Mouse (Mus musculus) embryonic facial prominence, embryonic 10.5 days (tissue): ENCODE data around the gene Rbm47. TPM values are rescaled to one million over a fixed set of nuclear protein-coding genes. Genes with fewer than 3 reads are reported as not detected.

Experiments
- DNase-seq: peaks from one replicate; pipeline ENCODE4 v3.0.0-alpha.2; 2017; ENCODE audit warnings: low spot score
- H3K27ac ChIP-seq: fragments of 300-500 bp; sonication (generic); replicated peaks from 2 replicates; pipeline ENCODE4 v1.5.1; 2016; ENCODE audit warnings: mild to moderate bottlenecking
- H3K27me3 ChIP-seq: fragments of 300-500 bp; sonication (generic); replicated peaks from 2 replicates; pipeline ENCODE4 v1.6.1; 2016; ENCODE audit warnings: low read depth, mild to moderate bottlenecking; ENCODE audit not compliant: poor library complexity, severe bottlenecking
- H3K36me3 ChIP-seq: fragments of 300-500 bp; sonication (generic); replicated peaks from 2 replicates; pipeline ENCODE4 v1.6.1; 2016; ENCODE audit warnings: mild to moderate bottlenecking, moderate library complexity
- H3K4me1 ChIP-seq: fragments of 300-500 bp; sonication (generic); 2 replicates; pipeline ENCODE4 v1.6.1; 2016
- H3K4me3 ChIP-seq: fragments of 300-500 bp; sonication (generic); 2 replicates; pipeline ENCODE4 v1.5.1; 2016; ENCODE audit warnings: mild to moderate bottlenecking, moderate library complexity
- H3K9me3 ChIP-seq: fragments of 300-500 bp; sonication (generic); 2 replicates; pipeline ENCODE4 v1.6.1; 2016; ENCODE audit warnings: mild to moderate bottlenecking
- WGBS: fragments of 180-500 bp; shearing (Covaris S2); methylation state at CpG from one replicate; pipeline ENCODE4 v1.1.7; 2016; 5-methylcytosine and 5-hydroxymethylcytosine counted together
- polyA plus RNA-seq: library from polyadenylated mRNA; unstranded; fragments of >200 nt; fragmentation: Nextera tagmentation; extraction: Ambion mirVana; gene quantifications from 2 replicates; pipeline ENCODE4 v1.2.1, GENCODE M21; 2016

The Rbm47 gene
- polyA plus RNA-seq, 1 experiment from 2014 or later: 4.4 TPM

DNA sequence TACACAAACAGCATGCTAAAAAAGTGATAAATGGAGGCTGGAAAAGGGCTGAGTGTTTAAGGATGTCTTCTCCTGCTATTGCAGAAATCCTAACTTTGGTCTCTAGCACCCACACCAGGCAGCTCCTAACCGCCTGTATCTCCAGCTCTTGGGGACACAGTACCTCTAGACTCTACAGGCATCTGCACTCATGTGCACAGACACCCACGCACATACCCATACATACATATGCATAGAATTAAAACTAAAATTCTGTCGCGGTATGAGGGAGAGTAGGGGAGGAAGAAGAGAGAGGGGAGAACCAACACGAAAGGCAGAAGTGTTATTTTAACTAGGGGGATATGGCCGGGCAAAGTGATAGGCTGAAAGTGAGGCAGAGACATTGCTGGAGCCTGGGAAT, 33.7 kb downstream of the Rbm47 start:
- Histone ChIP-seq H3K27ac (no peak overlapping the region), H3K4me1 (peaks cover 10% of the 10 kb centered on the region; the same call in 1 of the 2 replicates), H3K27me3 (peaks cover 8% of the 10 kb centered on the region), H3K4me3 (no peak overlapping the region), H3K36me3 (no peaks in the 10 kb centered on the region), H3K9me3 (no peaks in the 10 kb centered on the region)
- WGBS: 71% methylated on average over 6 of the region's 6 CpGs
- DNase-seq: no peak

DNA sequence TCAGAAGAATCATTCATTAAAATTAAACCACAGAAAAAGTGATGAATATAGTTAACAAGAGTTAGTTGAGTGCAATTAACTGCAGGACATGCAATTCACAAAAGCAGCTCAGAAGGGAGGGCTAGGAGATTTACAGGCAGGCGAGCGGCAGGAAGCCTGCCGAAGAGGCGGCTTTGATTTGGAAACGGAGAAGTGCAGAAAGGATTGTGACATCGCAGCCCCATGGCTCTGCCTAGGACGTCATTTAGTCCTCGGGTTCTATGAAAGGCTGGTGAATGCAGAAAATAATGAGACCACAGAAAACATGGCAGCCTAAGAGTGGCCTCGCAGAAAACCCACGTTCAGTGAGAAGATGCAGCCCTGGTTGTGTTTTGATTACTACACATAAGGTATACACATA, 34.3 kb downstream of the Rbm47 start:
- no peaks in the 10 kb centered on the region for H3K36me3 ChIP-seq
- no peak for DNase-seq
- H3K4me1 ChIP-seq: peaks cover 10% of the 10 kb centered on the region; the same call in 1 of the 2 replicates
- H3K27me3 ChIP-seq: peaks cover 8% of the 10 kb centered on the region
- no peak overlapping the region for H3K27ac ChIP-seq
- 26% methylated on average over 10 of the region's 10 CpGs for WGBS
- H3K4me3 ChIP-seq: no peak overlapping the region
- no peaks in the 10 kb centered on the region for H3K9me3 ChIP-seq

DNA sequence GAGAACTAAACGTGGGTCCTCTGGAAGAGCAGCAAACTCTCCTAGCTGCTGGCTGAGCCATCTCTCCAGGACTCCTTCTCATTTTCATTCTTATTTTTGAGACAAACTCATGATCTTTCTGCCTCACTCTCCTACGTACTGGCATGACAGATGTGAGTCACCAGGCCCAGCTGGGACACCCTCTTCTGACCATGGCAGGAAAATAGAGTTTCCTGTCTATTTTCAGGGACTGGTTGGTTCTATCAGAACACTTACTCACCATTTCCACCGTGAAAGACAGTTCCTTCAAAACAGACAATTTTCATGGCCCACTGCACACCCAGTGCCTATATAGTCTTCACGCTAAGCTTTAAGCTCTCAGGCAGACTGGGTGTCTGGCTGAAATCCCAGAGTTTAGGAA, 35.7 kb downstream of the Rbm47 start:
- H3K9me3 ChIP-seq: no peaks in the 10 kb centered on the region
- H3K4me3 ChIP-seq: no peak overlapping the region
- DNase-seq: no peak
- 72% methylated on average over 4 of the region's 4 CpGs for WGBS
- no peaks in the 10 kb centered on the region for H3K36me3 ChIP-seq
- H3K27me3 ChIP-seq: peaks cover 8% of the 10 kb centered on the region
- peaks cover 10% of the 10 kb centered on the region; the same call in 1 of the 2 replicates for H3K4me1 ChIP-seq
- H3K27ac ChIP-seq: no peak overlapping the region

DNA sequence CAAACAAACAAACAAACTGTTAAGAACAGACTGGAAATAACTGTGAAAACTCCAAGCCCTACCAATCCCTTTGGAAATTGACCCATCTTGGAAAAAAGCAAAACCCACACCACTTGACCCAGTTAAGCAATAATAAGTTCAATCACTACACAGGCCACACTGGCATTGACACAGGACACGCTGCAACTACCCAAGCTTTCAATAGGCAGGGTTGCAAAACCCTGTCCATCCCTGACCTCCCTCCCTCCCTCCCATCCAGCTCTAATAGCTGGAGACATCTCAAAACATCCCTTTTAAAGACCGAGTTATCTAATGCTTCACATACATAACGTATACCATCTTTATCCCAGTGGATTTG, 37.1 kb downstream of the Rbm47 start:
- Histone ChIP-seq H3K4me1 (peaks cover 10% of the 10 kb centered on the region; the same call in 1 of the 2 replicates), H3K27me3 (peaks cover 8% of the 10 kb centered on the region), H3K36me3 (no peaks in the 10 kb centered on the region), H3K4me3 (no peak overlapping the region), H3K27ac (no peak overlapping the region), H3K9me3 (no peaks in the 10 kb centered on the region)
- DNase-seq: no peak
- 80% methylated on average over 3 of the region's 3 CpGs for WGBS

DNA sequence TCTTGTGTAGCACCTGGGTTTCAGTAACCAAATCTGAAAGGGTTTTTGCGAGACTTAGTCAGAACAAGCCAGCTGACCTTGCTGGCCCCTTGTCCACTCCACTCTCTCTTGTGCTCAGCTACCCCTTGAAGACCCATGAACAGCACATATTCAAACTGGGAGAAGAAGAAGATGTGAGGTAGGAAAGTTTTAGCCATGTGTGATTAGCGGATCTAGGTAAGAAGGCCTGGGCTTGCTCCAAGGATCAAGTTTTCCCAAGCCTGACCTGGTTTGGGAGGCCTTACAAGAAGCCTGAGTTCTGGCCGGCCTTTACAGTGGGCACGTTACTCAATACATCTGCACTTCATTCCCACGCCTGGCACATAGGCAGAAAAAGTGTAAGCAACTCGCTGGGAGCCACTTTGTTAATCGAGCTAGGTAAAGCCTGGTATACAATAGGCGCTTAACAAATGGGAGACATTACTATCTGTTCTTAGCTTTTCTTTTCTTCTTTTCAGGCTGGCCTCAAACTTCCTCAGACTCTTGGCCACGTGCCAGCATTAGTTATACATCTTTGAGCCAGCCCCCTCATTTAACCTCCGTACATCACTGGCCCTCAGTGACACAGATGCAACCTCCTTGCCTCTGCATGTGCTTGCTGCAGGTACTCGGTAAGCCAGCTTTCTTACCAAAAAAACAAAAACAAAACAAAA, 37.6 kb downstream of the Rbm47 start:
- 89% methylated on average over 11 of the region's 11 CpGs for WGBS
- no peak overlapping the region for H3K4me3 ChIP-seq
- H3K4me1 ChIP-seq: peaks cover 10% of the 10 kb centered on the region; the same call in 1 of the 2 replicates
- no peak overlapping the region for H3K27ac ChIP-seq
- peaks cover 8% of the 10 kb centered on the region for H3K27me3 ChIP-seq
- H3K36me3 ChIP-seq: no peaks in the 10 kb centered on the region
- DNase-seq: no peak
- H3K9me3 ChIP-seq: no peaks in the 10 kb centered on the region; the same call in 1 of the 2 replicates

DNA sequence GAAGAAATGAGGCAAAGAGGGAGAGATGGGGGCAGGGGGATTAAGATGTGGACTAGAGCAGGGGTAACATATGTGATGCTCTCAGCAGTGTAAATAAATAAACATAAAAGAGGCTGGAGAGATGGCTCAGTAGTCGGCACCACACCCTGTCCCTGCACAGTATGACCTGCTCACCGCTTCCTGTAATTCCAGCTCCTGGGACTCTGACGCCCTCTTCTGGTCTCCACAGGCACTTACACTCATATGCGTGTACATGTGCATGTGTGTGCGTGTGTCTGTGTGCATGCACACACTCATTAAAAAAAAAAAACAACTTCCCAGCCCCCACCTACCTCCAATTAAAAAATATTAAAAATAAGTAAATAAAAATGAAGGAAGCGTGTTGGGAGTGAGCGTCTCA, 38.3 kb downstream of the Rbm47 start:
- Histone ChIP-seq H3K9me3 (no peaks in the 10 kb centered on the region; the same call in 1 of the 2 replicates), H3K36me3 (no peaks in the 10 kb centered on the region), H3K27me3 (peaks cover 7% of the 10 kb centered on the region), H3K4me1 (peaks cover 6% of the 10 kb centered on the region; the same call in 1 of the 2 replicates), H3K4me3 (no peak overlapping the region), H3K27ac (no peak overlapping the region)
- 92% methylated on average over 7 of the region's 7 CpGs for WGBS
- DNase-seq: no peak

DNA sequence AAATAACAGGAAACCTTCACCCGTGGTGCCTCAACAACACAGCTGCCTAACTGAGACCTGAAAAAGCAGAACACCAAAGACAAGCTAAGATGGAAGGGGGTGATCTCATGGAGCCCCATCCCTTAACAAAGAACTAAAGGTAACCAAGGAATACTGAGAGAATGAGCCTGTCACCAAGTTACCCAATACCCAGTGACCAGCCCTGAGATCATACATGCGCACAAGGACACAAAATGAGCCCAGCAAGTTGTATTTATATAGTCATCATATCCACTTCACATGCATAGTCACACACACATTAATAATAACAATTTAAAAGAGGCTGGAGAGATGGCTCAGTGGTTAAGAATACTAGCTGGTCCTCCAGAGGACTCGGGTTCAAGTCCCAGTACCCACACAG, 44.0 kb downstream of the Rbm47 start:
- Histone ChIP-seq H3K4me1 (no peaks in the 10 kb centered on the region), H3K4me3 (no peak overlapping the region), H3K9me3 (no peaks in the 10 kb centered on the region; the same call in 1 of the 2 replicates), H3K27me3 (no peaks in the 10 kb centered on the region), H3K36me3 (no peaks in the 10 kb centered on the region), H3K27ac (no peak overlapping the region)
- WGBS: 89% methylated on average over 3 of the region's 3 CpGs
- no peak for DNase-seq

DNA sequence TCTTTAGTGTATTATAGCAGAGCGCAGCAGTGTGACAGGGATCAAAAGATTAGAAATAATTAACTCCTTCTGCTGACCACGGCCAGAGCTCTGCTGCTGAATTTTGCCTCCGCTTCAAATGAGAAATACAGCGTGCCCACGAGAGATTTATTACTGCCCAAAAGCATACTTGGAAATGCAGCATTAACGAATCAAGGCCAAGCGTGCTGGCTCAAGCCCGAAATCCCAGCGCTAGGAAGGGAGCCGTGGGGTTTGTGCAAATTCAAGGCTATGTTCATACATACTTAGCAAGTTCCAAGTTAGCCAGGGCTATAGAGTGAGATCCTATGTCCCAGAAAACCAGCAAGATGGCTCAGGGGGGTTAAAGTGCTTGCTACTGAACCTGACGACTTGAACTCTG, 47.5 kb downstream of the Rbm47 start:
- Histone ChIP-seq H3K36me3 (no peaks in the 10 kb centered on the region), H3K4me3 (no peak overlapping the region)
- 81% methylated on average over 11 of the region's 11 CpGs for WGBS

DNA sequence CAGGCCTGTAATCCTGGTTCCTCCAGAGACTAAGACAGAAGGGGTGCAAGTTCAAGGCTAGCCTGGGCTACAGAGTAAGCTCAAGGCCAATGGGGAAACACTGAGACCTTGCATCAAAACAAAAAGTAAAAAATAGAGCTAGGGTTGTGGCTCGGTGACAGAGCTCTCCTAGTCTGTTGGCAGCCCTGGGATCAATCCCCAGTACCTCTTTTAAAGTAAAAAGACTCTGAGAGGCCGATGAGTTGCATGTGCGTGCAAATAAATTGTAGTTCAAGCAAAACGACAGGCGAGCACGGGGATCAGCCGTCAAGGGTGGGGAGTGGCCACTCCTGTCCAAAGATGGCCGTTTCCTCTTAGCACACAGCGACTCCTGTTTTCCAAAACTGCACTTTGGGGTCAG, 48.0 kb downstream of the Rbm47 start:
- Histone ChIP-seq H3K36me3 (no peaks in the 10 kb centered on the region), H3K27me3 (no peaks in the 10 kb centered on the region), H3K4me1 (peaks cover 9% of the 10 kb centered on the region), H3K27ac (no peak overlapping the region), H3K9me3 (no peaks in the 10 kb centered on the region), H3K4me3 (no peak overlapping the region)
- no peak for DNase-seq
- WGBS: 81% methylated on average over 9 of the region's 9 CpGs

More for the DNA sequence above, 47.5 kb downstream of the Rbm47 start:
- H3K27ac ChIP-seq: no peak overlapping the region
- H3K4me1 ChIP-seq: peaks cover 9% of the 10 kb centered on the region
- H3K27me3 ChIP-seq: no peaks in the 10 kb centered on the region
- DNase-seq: no peak
- H3K9me3 ChIP-seq: no peaks in the 10 kb centered on the region; the same call in 1 of the 2 replicates

DNA sequence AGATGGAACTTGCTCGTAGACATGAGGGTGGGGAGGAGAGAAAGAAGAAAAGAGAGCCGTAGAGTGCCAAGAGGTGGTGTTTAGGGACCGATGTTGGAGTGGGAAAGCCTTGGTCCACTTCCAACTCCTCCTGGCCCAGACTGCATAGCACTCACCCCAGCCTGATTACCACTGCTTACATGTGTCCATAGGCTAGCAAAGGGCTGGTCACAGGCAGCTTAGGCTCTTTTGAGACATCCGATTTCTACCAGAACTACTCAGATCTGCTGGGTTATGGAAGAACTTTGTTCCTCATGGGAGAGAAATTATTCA, 48.9 kb downstream of the Rbm47 start:
- no peak for DNase-seq
- peaks cover 9% of the 10 kb centered on the region for H3K4me1 ChIP-seq
- no peak overlapping the region for H3K4me3 ChIP-seq
- 94% methylated on average over 4 of the region's 4 CpGs for WGBS
- no peaks in the 10 kb centered on the region for H3K9me3 ChIP-seq
- H3K27ac ChIP-seq: no peak overlapping the region
- H3K27me3 ChIP-seq: no peaks in the 10 kb centered on the region
- H3K36me3 ChIP-seq: no peaks in the 10 kb centered on the region

DNA sequence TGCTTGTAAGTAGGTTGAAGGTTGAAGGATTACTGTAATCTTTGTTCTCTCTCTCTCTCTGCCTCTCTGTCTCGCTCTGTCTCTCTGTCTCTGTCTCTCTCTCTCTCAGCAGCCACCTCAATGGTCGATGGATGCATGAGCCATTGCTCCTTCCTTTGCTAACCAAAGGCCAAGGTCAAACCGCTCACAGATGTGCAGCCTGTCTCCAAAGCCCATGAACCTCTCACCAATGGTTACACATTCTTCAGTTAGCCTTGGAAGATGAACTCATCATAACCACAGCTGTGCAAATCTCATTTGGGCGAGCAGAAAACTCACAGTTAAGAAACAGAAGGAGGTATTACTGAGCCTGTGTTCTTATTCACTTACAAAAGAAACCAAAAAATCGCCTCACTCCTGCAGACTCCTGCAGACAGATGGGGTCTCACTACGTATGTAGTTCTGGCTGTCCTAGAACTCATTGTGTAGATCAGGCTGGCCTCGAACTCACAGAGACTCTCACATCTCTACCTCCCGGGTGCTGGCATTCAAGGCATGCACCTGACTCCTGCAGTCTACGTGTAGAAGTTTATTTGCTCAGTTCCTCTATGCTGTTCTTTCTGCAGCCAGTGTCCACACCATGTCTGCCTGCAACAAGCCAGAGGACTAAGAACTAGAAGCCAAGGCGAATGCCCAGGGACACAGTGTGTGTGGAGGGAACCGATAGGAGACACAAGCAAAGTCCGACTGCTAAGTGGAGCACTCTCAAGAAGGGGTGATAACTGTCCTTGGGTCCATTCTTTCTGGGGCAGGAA, 49.4 kb downstream of the Rbm47 start:
- no peak for DNase-seq

DNA sequence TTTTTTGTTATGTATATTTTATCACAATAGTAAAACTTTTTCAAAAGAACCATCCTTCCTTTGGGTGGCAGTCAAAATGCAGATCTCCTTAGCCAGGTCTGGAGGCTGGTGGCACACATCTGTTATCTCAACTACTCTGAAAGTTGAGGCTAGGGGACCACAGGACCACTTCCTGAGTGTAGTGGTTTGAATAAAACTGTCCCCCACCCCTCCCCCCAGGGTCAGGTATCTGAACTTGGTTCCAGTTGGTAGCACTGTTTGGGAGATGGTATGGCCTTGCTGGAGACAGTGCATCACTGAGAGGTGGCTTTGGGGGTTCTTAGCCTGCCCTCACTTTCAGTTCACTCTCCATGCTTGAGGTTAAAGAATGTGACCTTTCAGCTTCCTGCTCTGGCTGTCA, 51.7 kb downstream of the Rbm47 start:
- Histone ChIP-seq H3K27ac (no peak overlapping the region), H3K9me3 (no peaks in the 10 kb centered on the region)
- DNase-seq: no peak

More for the DNA sequence above, 49.4 kb downstream of the Rbm47 start:
- H3K9me3 ChIP-seq: no peaks in the 10 kb centered on the region
- H3K4me1 ChIP-seq: peaks cover 9% of the 10 kb centered on the region
- no peak overlapping the region for H3K4me3 ChIP-seq
- H3K36me3 ChIP-seq: no peaks in the 10 kb centered on the region
- H3K27me3 ChIP-seq: no peaks in the 10 kb centered on the region
- no peak overlapping the region for H3K27ac ChIP-seq
- WGBS: 87% methylated on average over 12 of the region's 12 CpGs

DNA sequence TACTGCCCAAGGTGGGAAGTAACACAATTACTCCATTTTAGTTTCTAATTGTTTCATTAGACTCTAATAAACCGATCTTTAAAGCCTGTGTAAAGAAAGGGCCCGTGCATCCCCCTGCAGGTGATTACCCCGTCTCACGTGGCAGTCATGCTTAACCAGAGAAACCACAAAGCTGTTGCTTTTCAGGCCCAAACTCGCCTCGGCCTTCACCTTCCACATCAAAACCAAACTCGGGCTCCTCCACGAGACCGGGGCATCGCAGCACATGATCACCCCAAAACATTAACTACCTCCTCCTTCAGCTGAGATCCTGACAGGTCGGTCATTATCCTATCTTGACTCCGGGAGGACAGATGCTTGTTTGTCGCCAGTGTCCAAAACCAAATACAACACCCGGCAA, 58.2 kb downstream of the Rbm47 start:
- Histone ChIP-seq H3K36me3 (no peaks in the 10 kb centered on the region), H3K27ac (no peak overlapping the region), H3K27me3 (no peaks in the 10 kb centered on the region), H3K4me1 (0 out of 2 replicates have a peak, but pooled peaks cover 3% of the 10 kb centered on the region), H3K4me3 (no peak overlapping the region), H3K9me3 (no peaks in the 10 kb centered on the region)
- no peak for DNase-seq
- 76% methylated on average over 14 of the region's 14 CpGs for WGBS

More for the DNA sequence above, 51.7 kb downstream of the Rbm47 start:
- Histone ChIP-seq H3K36me3 (no peaks in the 10 kb centered on the region), H3K27me3 (no peaks in the 10 kb centered on the region), H3K4me3 (no peak overlapping the region), H3K4me1 (peaks cover 9% of the 10 kb centered on the region)
